Mouse (Mus musculus) hindbrain, embryonic 14.5 days (tissue): ENCODE data around the gene Utp3. TPM values are rescaled to one million over a fixed set of nuclear protein-coding genes. Genes with fewer than 3 reads are reported as not detected.
A peak's percentile ranks its signal among the peaks of the same experiment; 100 is the strongest.

ENCODE experiments used
- ATAC-seq: fragments of 200-750 bp; cut with Nextera tagmentation; 2 replicates; pipeline ENCODE4 v1.8.0; 2017; ENCODE audit warnings: moderate number of reproducible peaks, mild to moderate bottlenecking, moderate TSS enrichment, moderate library complexity; ENCODE audit not compliant: low FRiP score
- DNase-seq: peaks from one replicate; pipeline ENCODE4 v3.0.0-alpha.2; 2015; ENCODE audit warnings: low spot score
- H3K27ac ChIP-seq: fragments of 300-500 bp; sonication (generic); 2 replicates; pipeline ENCODE4 v1.5.1; 2014; ENCODE audit warnings: mild to moderate bottlenecking, moderate library complexity
- H3K27me3 ChIP-seq: fragments of 300-500 bp; sonication (generic); 2 replicates; pipeline ENCODE4 v1.6.1; 2014; ENCODE audit warnings: mild to moderate bottlenecking, low read length, mixed read lengths; ENCODE audit not compliant: control insufficient read depth, insufficient read depth
- H3K36me3 ChIP-seq: fragments of 300-500 bp; sonication (generic); replicated peaks from 2 replicates; pipeline ENCODE4 v1.6.1; 2014; ENCODE audit not compliant: control insufficient read depth, insufficient read depth
- H3K4me1 ChIP-seq: fragments of 300-500 bp; sonication (generic); replicated peaks from 2 replicates; pipeline ENCODE4 v1.6.1; 2014; ENCODE audit warnings: antibody characterized with exemption, low read length, mixed read lengths; ENCODE audit not compliant: control insufficient read depth, insufficient read depth
- H3K4me2 ChIP-seq: fragments of 300-500 bp; sonication (generic); replicated peaks from 2 replicates; pipeline ENCODE4 v1.6.1; 2014; ENCODE audit warnings: mild to moderate bottlenecking, moderate library complexity
- H3K4me3 ChIP-seq: fragments of 300-500 bp; sonication (generic); replicated peaks from 2 replicates; pipeline ENCODE4 v1.5.1; 2014; ENCODE audit warnings: mild to moderate bottlenecking, low read length
- H3K9ac ChIP-seq: fragments of 300-500 bp; sonication (generic); 2 replicates; pipeline ENCODE4 v1.6.1; 2014
- H3K9me3 ChIP-seq: fragments of 300-500 bp; sonication (generic); 2 replicates; pipeline ENCODE4 v1.6.1; 2016; ENCODE audit warnings: low read length; ENCODE audit not compliant: control insufficient read depth
- WGBS: fragments of 180-500 bp; shearing (Covaris S2); extraction: QIAGEN DNeasy Blood & Tissue Kit; methylation state at CpG from one replicate; pipeline ENCODE4 v1.1.7; 2014; 5-methylcytosine and 5-hydroxymethylcytosine counted together
- polyA plus RNA-seq: library from polyadenylated mRNA; unstranded; fragments of >200 nt; fragmentation: Nextera tagmentation; extraction: Ambion mirVana; gene quantifications from 2 replicates; pipeline ENCODE4 v1.2.1, GENCODE M21; 2014

Utp3 gene
- polyA plus RNA-seq, 1 experiment from 2014 or later = 36.6 TPM

GRCm38 (mm10) chr5:88586407-88587174, 32.3 kb downstream of the Utp3 start:
- ATAC-seq = no peak
- H3K9ac ChIP-seq = peak overlapping the region; percentile 86
- WGBS = 41% methylated on average over 7 of the region's 7 CpGs
- H3K27ac ChIP-seq = peak overlapping the region; percentile 51; the same call in 1 of the 2 replicates
- H3K4me1 ChIP-seq = peaks cover 37% of the 10 kb centered on the region
- peaks cover 15% of the 10 kb centered on the region; the same call in 1 of the 2 replicates for H3K36me3 ChIP-seq
- peak overlapping the region; percentile 74 for H3K4me3 ChIP-seq
- H3K27me3 ChIP-seq = no peaks in the 10 kb centered on the region
- peak overlapping the region; percentile 94 for H3K4me2 ChIP-seq
- no peak for DNase-seq
- H3K9me3 ChIP-seq = no peaks in the 10 kb centered on the region

- peak overlapping the region; percentile 86 for H3K9ac ChIP-seq
- H3K36me3 ChIP-seq = peaks cover 15% of the 10 kb centered on the region; the same call in 1 of the 2 replicates
- H3K9me3 ChIP-seq = no peaks in the 10 kb centered on the region
- H3K4me1 ChIP-seq = peaks cover 37% of the 10 kb centered on the region
- H3K4me3 ChIP-seq = peak overlapping the region; percentile 74
- H3K27ac ChIP-seq = 0 out of 2 replicates have a peak overlapping the region, but pooled peaks have one; percentile 24
- DNase-seq (no peak), ATAC-seq (peak; percentile 14; the same call in 1 of the 2 replicates)
- peak overlapping the region; percentile 94 for H3K4me2 ChIP-seq
- no peaks in the 10 kb centered on the region for H3K27me3 ChIP-seq
- 14% methylated on average over 13 of the region's 13 CpGs for WGBS
These were observed 33.1 kb downstream of the Utp3 start for GRCm38 (mm10) chr5:88587211-88587934.

GRCm38 (mm10) chr5:88588481-88588880, 34.2 kb downstream of the Utp3 start:
- peak overlapping the region; percentile 28 for H3K4me2 ChIP-seq
- H3K27ac ChIP-seq = no peak overlapping the region
- H3K4me3 ChIP-seq = no peak overlapping the region
- WGBS = 50% methylated on average over 5 of the region's 5 CpGs
- DNase-seq (no peak), ATAC-seq (no peak)
- H3K9ac ChIP-seq = peak overlapping the region; percentile 5; the same call in 1 of the 2 replicates
- H3K9me3 ChIP-seq = no peaks in the 10 kb centered on the region
- no peaks in the 10 kb centered on the region for H3K27me3 ChIP-seq
- peaks cover 37% of the 10 kb centered on the region for H3K4me1 ChIP-seq
- peaks cover 20% of the 10 kb centered on the region for H3K36me3 ChIP-seq

GRCm38 (mm10) chr5:88593421-88594172, 39.3 kb downstream of the Utp3 start:
- H3K27me3 ChIP-seq = no peaks in the 10 kb centered on the region
- no peak overlapping the region for H3K27ac ChIP-seq
- H3K4me1 ChIP-seq = peaks cover 5% of the 10 kb centered on the region
- 90% methylated on average over 13 of the region's 13 CpGs for WGBS
- H3K4me3 ChIP-seq = no peak overlapping the region
- DNase-seq (no peak), ATAC-seq (no peak)
- H3K9me3 ChIP-seq = no peaks in the 10 kb centered on the region
- H3K36me3 ChIP-seq = peaks cover 32% of the 10 kb centered on the region
- H3K4me2 ChIP-seq = no peak overlapping the region
- H3K9ac ChIP-seq = no peak overlapping the region

- ATAC-seq (no peak), DNase-seq (no peak)
- H3K4me2 ChIP-seq = no peak overlapping the region
- 93% methylated on average over 7 of the region's 7 CpGs for WGBS
- H3K9ac ChIP-seq = no peak overlapping the region
- H3K27me3 ChIP-seq = no peaks in the 10 kb centered on the region
- peaks cover 32% of the 10 kb centered on the region for H3K36me3 ChIP-seq
- H3K4me1 ChIP-seq = no peaks in the 10 kb centered on the region; the same call in 1 of the 2 replicates
- H3K4me3 ChIP-seq = no peak overlapping the region
- H3K27ac ChIP-seq = no peak overlapping the region
- H3K9me3 ChIP-seq = no peaks in the 10 kb centered on the region
These were observed 39.9 kb downstream of the Utp3 start for GRCm38 (mm10) chr5:88594173-88594569.

- H3K4me3 ChIP-seq = no peak overlapping the region
- H3K9me3 ChIP-seq = no peaks in the 10 kb centered on the region
- no peaks in the 10 kb centered on the region for H3K27me3 ChIP-seq
- H3K9ac ChIP-seq = no peak overlapping the region
- DNase-seq (no peak), ATAC-seq (no peak)
- H3K4me1 ChIP-seq = no peaks in the 10 kb centered on the region
- peaks cover 32% of the 10 kb centered on the region for H3K36me3 ChIP-seq
- no peak overlapping the region for H3K27ac ChIP-seq
- WGBS = 91% methylated on average over 5 of the region's 5 CpGs
- H3K4me2 ChIP-seq = no peak overlapping the region
These were observed 41.5 kb downstream of the Utp3 start for GRCm38 (mm10) chr5:88595537-88596455.

- Histone ChIP-seq H3K9ac (no peak overlapping the region), H3K36me3 (peaks cover 29% of the 10 kb centered on the region), H3K9me3 (no peaks in the 10 kb centered on the region), H3K27ac (no peak overlapping the region), H3K27me3 (no peaks in the 10 kb centered on the region), H3K4me3 (no peak overlapping the region), H3K4me2 (no peak overlapping the region), H3K4me1 (no peaks in the 10 kb centered on the region)
- DNase-seq = no peak
- WGBS = 89% methylated on average over 6 of the region's 6 CpGs
- ATAC-seq = no peak
These were observed 44.7 kb downstream of the Utp3 start for GRCm38 (mm10) chr5:88598961-88599360.

- Histone ChIP-seq H3K27ac (no peak overlapping the region), H3K27me3 (no peaks in the 10 kb centered on the region), H3K4me3 (no peak overlapping the region), H3K9me3 (no peaks in the 10 kb centered on the region), H3K4me2 (no peak overlapping the region), H3K4me1 (no peaks in the 10 kb centered on the region), H3K9ac (no peak overlapping the region), H3K36me3 (peaks cover 29% of the 10 kb centered on the region)
- DNase-seq = no peak
- 80% methylated on average over 2 of the region's 2 CpGs for WGBS
- ATAC-seq = no peak
These were observed 47.8 kb downstream of the Utp3 start for GRCm38 (mm10) chr5:88602030-88602429.
